In the genomic region with DNA sequence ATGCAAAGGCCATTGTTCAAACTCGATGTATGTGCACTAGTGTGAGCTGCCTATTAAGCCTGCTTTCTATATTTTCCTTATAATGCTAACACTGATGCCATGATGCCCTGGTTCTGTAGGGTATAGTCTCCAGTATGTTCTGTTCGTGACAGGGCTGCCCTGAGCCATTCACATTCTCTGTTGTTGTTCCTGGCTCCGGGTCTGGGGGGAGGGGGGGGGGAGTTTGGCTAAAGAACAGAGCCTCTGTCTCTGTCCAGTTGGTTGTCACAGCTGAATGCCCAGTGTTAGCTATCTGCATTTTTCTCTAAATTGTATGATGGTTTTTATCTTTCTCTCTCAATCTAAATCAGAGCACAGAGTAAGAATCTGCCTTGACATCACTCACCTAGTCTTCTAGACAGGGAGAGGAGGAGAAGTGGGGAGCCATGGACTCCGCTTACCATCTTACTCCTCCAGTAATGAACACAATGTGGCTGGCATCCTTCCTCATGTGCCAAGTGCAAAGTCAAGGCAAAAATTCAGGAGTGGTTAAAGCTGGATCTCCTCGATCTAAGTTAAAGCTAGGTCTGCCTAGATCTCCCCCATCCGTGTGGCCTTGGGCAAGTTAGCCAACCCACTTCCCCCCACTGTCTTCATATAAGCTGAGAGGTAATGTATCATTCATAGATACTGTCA, we compare ENCODE assay signal across 26 mouse cellular contexts.
DNase-seq lines count a peak whose midpoint lies in the region; ATAC-seq and TF ChIP-seq lines count a peak whose summit lies in the region.
"Had no signal": no experiment of that assay in that cellular context is flagged by ENCODE, and none has a peak within 500 bp of the region (broad histone marks: within the 10 kb centered on the region; RNA-seq: fewer than 3 reads in every experiment).

No protein-coding gene starts in this region.

- peak; percentile 38; the same call in 1 of the 2 replicates for ATAC-seq in hindbrain, postnatal 0 days
- no peak for ATAC-seq in hindbrain, embryonic 14.5 days (ENCODE audit: low FRiP score)
- no peak; the same call in 1 of the 2 replicates for ATAC-seq in kidney, embryonic 16.5 days (ENCODE audit: low FRiP score, low TSS enrichment)
- ATAC-seq: forebrain, embryonic 13.5 days; intestine, embryonic 15.5 days; midbrain, embryonic 15.5 days had no signal

- H3K4me1 ChIP-seq in cerebellum, adult 2 months (ENCODE audit: control insufficient read depth, insufficient read depth, low read length) = peaks cover 7% of the 10 kb centered on the region
- H3K4me1 ChIP-seq in hindbrain, postnatal 0 days (ENCODE audit: insufficient read depth, low read length) = peaks cover 4% of the 10 kb centered on the region; the same call in 1 of the 2 replicates
- no peaks in the 10 kb centered on the region; the same call in 1 of the 2 replicates for H3K4me1 ChIP-seq in hindbrain, embryonic 14.5 days (replicated peaks; ENCODE audit: control insufficient read depth, insufficient read depth, low read length)
- peaks cover 47% of the 10 kb centered on the region for H3K4me1 ChIP-seq in kidney, embryonic 16.5 days (ENCODE audit: insufficient read depth, low read length)
- peaks cover under 1% of the 10 kb centered on the region; the same call in 1 of the 2 replicates for H3K4me1 ChIP-seq in cortical plate, adult 2 months (ENCODE audit: control insufficient read depth, insufficient read depth, low read length)
- H3K4me1 ChIP-seq: forebrain, embryonic 13.5 days; midbrain, embryonic 15.5 days had no signal

- no peak overlapping the region for H3K4me3 ChIP-seq in cerebellum, adult 2 months (replicated peaks; ENCODE audit: insufficient read depth, low read depth, low read length)
- no peak overlapping the region for H3K4me3 ChIP-seq in hindbrain, postnatal 0 days (ENCODE audit: low read length)
- H3K4me3 ChIP-seq in hindbrain, embryonic 14.5 days (replicated peaks; ENCODE audit: low read length) = no peak overlapping the region
- H3K4me3 ChIP-seq in kidney, embryonic 16.5 days (ENCODE audit: low read length) = no peak overlapping the region
- no peak overlapping the region for H3K4me3 ChIP-seq in cortical plate, adult 2 months (ENCODE audit: insufficient read depth, low read length)
- H3K4me3 ChIP-seq: forebrain, embryonic 13.5 days; heart, embryonic 10.5 days; heart, embryonic 15.5 days; intestine, embryonic 15.5 days; limb, embryonic 13.5 days; lung, embryonic 15.5 days; midbrain, embryonic 10.5 days; midbrain, embryonic 15.5 days had no signal

- no peak for DNase-seq in cerebellum, adult 2 months
- DNase-seq in cerebellum, adult 9-10 months = no peak
- DNase-seq in hindbrain, postnatal 0 days (ENCODE audit: low spot score) = no peak
- DNase-seq in hindbrain, embryonic 14.5 days (ENCODE audit: low spot score) = no peak
- no peak for DNase-seq in kidney, postnatal 25 days
- no peak for DNase-seq in urinary bladder, adult 18-20 months (ENCODE audit: low spot score in 2 of 2)
- DNase-seq: adrenal gland, adult 8-10 months; cerebellum, postnatal 14 days; gastrocnemius, postnatal 25 days; heart, adult 11 months; right cerebral cortex, adult 18-20 months; spleen, adult 18-20 months; thymus, adult 18-20 months; thymus, postnatal 25 days had no signal

- H3K9ac ChIP-seq in hindbrain, postnatal 0 days (replicated peaks; ENCODE audit: low read length) = no peak overlapping the region
- H3K9ac ChIP-seq in hindbrain, embryonic 14.5 days = no peak overlapping the region
- no peak overlapping the region for H3K9ac ChIP-seq in kidney, embryonic 16.5 days (replicated peaks; ENCODE audit: low read length)
- H3K9ac ChIP-seq: forebrain, embryonic 13.5 days; heart, embryonic 15.5 days; intestine, embryonic 15.5 days; limb, embryonic 13.5 days; lung, embryonic 15.5 days; midbrain, embryonic 15.5 days had no signal

- no peak for TF ChIP-seq POLR2A in cerebellum, adult 2 months (IDR thresholded peaks at IDR 0.05; ENCODE audit: borderline replicate concordance, insufficient read depth, low read length)
- no peak for TF ChIP-seq POLR2A in cortical plate, adult 2 months (IDR thresholded peaks at IDR 0.05; ENCODE audit: extremely low read depth, insufficient read depth, low read length)

- H3K9me3 ChIP-seq in hindbrain, postnatal 0 days (ENCODE audit: low read length) = no peaks in the 10 kb centered on the region
- H3K9me3 ChIP-seq in hindbrain, embryonic 14.5 days (ENCODE audit: control insufficient read depth, low read length) = no peaks in the 10 kb centered on the region
- H3K9me3 ChIP-seq in kidney, embryonic 16.5 days (ENCODE audit: low read length) = no peaks in the 10 kb centered on the region
- H3K9me3 ChIP-seq: forebrain, embryonic 13.5 days; heart, embryonic 10.5 days; heart, embryonic 15.5 days; intestine, embryonic 15.5 days; limb, embryonic 13.5 days; lung, embryonic 15.5 days; midbrain, embryonic 10.5 days; midbrain, embryonic 15.5 days had no signal

- no peaks in the 10 kb centered on the region for H3K27me3 ChIP-seq in cerebellum, adult 2 months (ENCODE audit: control insufficient read depth, insufficient read depth, low read length)
- no peaks in the 10 kb centered on the region for H3K27me3 ChIP-seq in hindbrain, postnatal 0 days (ENCODE audit: insufficient read depth, low read length)
- no peaks in the 10 kb centered on the region for H3K27me3 ChIP-seq in hindbrain, embryonic 14.5 days (ENCODE audit: control insufficient read depth, insufficient read depth, low read length)
- no peaks in the 10 kb centered on the region for H3K27me3 ChIP-seq in kidney, embryonic 16.5 days (ENCODE audit: insufficient read depth, low read length)
- H3K27me3 ChIP-seq: forebrain, embryonic 13.5 days; heart, embryonic 15.5 days; intestine, embryonic 15.5 days; lung, embryonic 15.5 days; midbrain, embryonic 15.5 days had no signal

- no peak for TF ChIP-seq CTCF in cerebellum, adult 2 months (IDR thresholded peaks at IDR 0.05; ENCODE audit: borderline replicate concordance, insufficient read depth, low read depth, low read length)
- no peak for TF ChIP-seq CTCF in hindbrain, postnatal 0 days (IDR thresholded peaks at IDR 0.05; ENCODE audit: low read depth)
- TF ChIP-seq CTCF in cortical plate, adult 2 months (IDR thresholded peaks at IDR 0.05; ENCODE audit: extremely low read depth, insufficient read depth, low read length) = no peak

- no peaks in the 10 kb centered on the region for H3K36me3 ChIP-seq in hindbrain, postnatal 0 days (ENCODE audit: insufficient read depth, low read length)
- H3K36me3 ChIP-seq in hindbrain, embryonic 14.5 days (replicated peaks; ENCODE audit: control insufficient read depth, insufficient read depth) = no peaks in the 10 kb centered on the region
- no peaks in the 10 kb centered on the region for H3K36me3 ChIP-seq in kidney, embryonic 16.5 days (ENCODE audit: insufficient read depth, low read length)
- H3K36me3 ChIP-seq: heart, embryonic 10.5 days; heart, embryonic 15.5 days; intestine, embryonic 15.5 days; limb, embryonic 13.5 days; lung, embryonic 15.5 days; midbrain, embryonic 10.5 days; midbrain, embryonic 15.5 days had no signal

- peak overlapping the region; percentile 1; the same call in 1 of the 2 replicates for H3K27ac ChIP-seq in cerebellum, adult 2 months (ENCODE audit: insufficient read depth, low read length)
- no peak overlapping the region for H3K27ac ChIP-seq in hindbrain, postnatal 0 days
- no peak overlapping the region for H3K27ac ChIP-seq in hindbrain, embryonic 14.5 days
- H3K27ac ChIP-seq in kidney, embryonic 16.5 days (ENCODE audit: low read length) = peak overlapping the region; percentile 81
- H3K27ac ChIP-seq in cortical plate, adult 2 months (ENCODE audit: insufficient read depth, low read length) = peak overlapping the region; percentile 51
- H3K27ac ChIP-seq: forebrain, embryonic 13.5 days; heart, embryonic 10.5 days; heart, embryonic 15.5 days; intestine, embryonic 15.5 days; limb, embryonic 13.5 days; midbrain, embryonic 10.5 days; midbrain, embryonic 15.5 days; stomach, postnatal 0 days had no signal

- 57% methylated on average over 6 of the region's 6 CpGs for WGBS in cerebellum, adult 2 months
- WGBS in hindbrain, postnatal 0 days = 57% methylated on average over 6 of the region's 6 CpGs
- WGBS in hindbrain, embryonic 14.5 days = 60% methylated on average over 6 of the region's 6 CpGs
- 68% methylated on average over 6 of the region's 6 CpGs for WGBS in kidney, embryonic 16.5 days

- no peak overlapping the region for H3K4me2 ChIP-seq in hindbrain, postnatal 0 days (ENCODE audit: low read depth, low read length)
- no peak overlapping the region for H3K4me2 ChIP-seq in hindbrain, embryonic 14.5 days (replicated peaks)
- H3K4me2 ChIP-seq in kidney, embryonic 16.5 days (replicated peaks; ENCODE audit: low read depth, low read length) = no peak overlapping the region
- H3K4me2 ChIP-seq: forebrain, embryonic 13.5 days; heart, embryonic 15.5 days; intestine, embryonic 15.5 days; limb, embryonic 13.5 days; liver, embryonic 11.5 days; lung, embryonic 15.5 days; midbrain, embryonic 15.5 days had no signal

Comparison
In these comparisons a context has a peak if more than half of its experiments do, and no peak if none do; other contexts are left out.
1. H3K27ac ChIP-seq: peak in cerebellum, adult 2 months (single experiment), kidney, embryonic 16.5 days (single experiment) and cortical plate, adult 2 months (single experiment); none in hindbrain, postnatal 0 days (single experiment) and hindbrain, embryonic 14.5 days (single experiment).